Mouse (Mus musculus) erythroid progenitor cell, adult 5-6 weeks (primary cell): ENCODE measurements around the gene Acss1. TPM values are rescaled to one million over a fixed set of nuclear protein-coding genes. Genes with fewer than 3 reads are reported as not detected.

Experiments used
- ATAC-seq: replicated peaks from 2 replicates; pipeline ENCODE4 v1.8.0; 2016; ENCODE audit warnings: moderate number of reproducible peaks, mild to moderate bottlenecking, moderate TSS enrichment, inconsistent platforms; ENCODE audit not compliant: poor library complexity, low FRiP score, severe bottlenecking
- total RNA-seq, 2 experiments: library from RNA; stranded (forward) in 1 of 2; stranded (reverse) in 1 of 2; fragments of 150-400 nt in 1 of 2; fragments of 186-747, 209-891 nt in 1 of 2; gene quantifications; 2 replicates each; pipeline versions ENCODE4 v1.2.3 to v1.2.4; 2015 to 2017; ENCODE audit warnings: low replicate concordance in 2 of 2

Gene Acss1
- total RNA-seq, 2 experiments from 2014 or later = 35.6 to 43.3 TPM

DNA sequence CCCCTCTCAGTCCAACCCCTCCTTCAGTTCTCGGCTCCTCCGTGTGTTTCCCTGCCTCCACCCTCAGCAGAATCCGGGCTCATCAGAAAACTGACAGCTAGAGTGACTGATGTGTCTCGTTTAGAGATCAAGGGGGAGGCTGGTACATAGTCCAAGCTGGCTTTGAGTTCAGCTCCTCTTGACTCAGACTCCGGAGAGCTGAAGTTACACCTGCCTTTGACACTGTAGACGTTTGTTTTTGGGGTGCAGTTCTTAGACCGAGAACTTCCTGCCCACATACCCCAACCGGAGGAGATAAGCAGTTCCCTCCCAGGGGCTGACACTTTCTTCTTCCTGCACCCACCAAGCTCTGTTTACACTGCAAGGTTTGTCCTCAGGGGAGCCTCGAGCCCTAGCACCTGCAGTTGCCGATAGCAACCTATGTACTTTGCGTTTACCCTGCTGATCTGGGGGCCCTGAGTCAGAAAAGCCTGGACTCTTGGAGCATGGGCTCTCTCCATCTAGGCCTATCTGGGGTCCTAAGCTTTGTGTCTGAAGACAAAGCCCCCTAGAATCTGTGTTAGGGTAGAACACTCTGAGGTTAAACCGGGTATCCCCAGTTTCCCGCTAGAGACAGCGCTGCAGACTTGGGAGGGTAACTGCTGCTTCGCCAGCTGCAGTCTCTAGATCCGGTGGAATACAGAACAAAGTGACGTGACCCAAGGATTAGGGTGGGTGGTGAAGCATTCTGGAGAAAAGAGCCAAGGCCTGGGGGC is 1.1 kb downstream of the Acss1 start:
- ATAC-seq = peak; percentile 18; the same call in 1 of the 2 replicates

DNA sequence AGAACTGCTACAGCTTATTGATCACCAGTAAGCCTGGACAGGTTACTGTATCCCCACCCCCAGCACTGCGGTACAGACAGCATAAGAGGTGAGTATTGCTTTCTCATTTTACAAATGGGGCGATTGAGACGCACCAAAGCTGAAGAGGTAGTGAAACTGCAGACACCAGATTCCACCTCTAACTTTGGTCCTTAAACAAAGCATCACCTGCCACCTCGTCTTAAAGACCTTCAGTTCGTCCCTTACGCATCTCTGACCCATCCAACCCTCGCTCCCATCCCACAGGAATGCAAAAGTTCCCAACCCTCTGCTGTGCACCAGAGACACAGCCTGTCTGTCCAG is 1.6 kb downstream of the Acss1 start:
- ATAC-seq = no peak

DNA sequence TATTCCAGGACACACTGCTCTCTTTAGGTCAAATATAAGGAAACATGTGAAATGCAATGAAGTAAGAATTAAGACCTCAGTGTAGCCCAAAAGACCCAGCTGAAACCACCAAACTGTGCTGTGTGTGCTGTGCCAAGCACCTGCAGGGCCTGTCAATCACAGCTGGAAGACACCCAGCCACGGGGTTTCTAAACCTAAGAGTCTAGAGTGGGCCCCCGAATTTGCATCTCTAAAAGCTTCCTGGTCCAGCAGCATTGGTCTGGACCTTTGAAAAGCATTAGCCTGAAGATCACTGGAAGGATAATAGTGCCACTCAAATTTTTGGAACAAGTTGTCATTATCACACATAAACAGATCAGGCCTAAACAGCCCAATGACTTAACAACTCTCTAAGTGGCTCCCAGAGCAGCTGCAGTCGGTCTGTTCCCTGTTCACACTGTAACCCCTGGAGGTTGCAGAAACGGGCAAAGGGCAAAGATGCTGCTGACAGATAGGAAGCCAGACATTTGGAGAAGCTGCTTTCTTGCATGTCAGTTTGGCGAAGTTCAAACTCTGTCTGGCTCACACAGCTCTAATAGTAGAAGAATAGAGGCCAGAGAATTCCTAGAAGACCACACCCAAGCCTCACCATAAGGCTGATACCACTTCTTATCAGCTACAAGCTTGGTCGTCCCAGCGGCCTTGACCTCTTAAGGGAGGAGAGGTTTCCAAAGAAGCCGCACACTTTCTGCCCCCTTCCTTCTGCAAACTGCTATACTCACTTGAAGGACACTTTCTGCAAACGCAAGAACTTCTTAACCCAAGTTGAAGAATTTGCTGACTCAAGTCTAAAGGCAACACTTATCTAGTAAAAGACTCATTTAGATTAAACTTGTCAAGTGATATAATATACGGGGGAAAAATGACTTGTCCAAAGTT is 2.5 kb downstream of the Acss1 start:
- ATAC-seq = peak; percentile 53

DNA sequence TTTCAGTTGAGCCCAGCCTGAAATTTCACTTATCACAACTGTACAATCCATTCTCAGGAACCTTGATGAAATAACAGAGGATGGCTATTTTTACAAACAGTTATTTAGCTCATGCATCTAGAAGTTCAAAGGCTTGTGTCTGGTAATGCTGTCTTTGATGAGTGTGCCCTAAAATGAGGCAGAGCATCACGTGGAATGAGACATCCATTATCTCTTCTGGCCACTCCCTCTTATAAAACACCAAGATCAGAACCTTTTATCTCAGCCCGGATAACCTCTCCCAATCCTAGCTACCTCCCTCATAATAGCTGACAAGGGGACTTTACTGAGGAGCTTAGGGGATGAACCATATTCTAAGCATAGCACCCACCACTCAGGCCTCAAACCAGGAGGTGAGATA is 3.3 kb downstream of the Acss1 start:
- no peak for ATAC-seq

DNA sequence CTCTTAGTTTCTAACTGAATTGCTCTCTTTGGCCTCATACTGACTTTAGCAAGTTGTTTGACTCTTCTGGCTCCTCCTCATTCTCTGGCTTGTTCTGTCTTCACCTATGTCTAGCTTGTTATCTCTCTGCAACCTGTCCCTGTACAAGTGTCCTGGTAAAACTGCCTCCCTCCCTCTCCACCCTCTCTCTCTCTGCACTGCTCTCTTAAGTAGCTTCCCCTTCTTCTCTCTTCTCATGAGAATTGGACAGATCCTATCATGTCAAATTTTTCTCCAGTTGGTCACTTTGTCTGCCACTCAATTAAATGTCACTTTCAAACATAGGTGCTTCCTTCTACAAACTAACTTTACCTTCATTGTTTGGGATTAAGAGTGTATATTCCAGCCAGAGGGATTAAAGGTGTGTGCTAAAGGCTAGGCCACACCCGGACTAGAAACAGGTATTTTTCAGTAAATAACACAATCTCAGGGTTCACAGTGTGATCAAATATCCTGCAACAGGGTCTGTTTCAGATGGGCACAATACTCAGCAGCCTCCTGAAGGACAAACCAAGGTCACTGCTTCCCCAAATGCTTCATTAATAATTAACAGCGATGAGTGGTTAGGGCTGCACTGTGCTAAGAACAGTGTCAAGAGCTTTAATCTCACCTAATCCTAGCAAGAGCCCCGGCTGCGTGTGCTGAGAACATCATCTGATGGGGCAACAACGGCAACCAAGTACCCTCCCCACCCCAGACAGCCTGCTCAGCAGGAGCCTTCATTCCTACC is 4.0 kb downstream of the Acss1 start:
- ATAC-seq = no peak

DNA sequence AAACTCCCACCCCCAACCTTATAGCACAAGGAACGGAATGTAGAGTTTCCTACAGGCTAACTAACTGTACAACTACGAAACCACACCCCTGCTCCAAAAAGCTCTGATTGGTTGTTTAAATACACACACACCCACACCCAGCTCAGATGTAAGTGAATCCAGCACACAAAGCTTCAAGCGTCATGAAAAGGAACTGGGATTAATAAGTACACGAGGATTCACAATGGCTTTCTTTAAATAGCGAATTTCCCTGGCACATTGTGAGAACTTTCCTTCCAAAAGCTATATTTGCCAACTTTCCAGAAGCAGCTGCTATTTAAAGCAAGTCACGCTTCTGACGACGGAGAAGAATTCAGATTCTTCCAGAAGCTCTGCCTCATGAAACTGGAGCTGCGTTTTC is 5.0 kb downstream of the Acss1 start:
- ATAC-seq = no peak

DNA sequence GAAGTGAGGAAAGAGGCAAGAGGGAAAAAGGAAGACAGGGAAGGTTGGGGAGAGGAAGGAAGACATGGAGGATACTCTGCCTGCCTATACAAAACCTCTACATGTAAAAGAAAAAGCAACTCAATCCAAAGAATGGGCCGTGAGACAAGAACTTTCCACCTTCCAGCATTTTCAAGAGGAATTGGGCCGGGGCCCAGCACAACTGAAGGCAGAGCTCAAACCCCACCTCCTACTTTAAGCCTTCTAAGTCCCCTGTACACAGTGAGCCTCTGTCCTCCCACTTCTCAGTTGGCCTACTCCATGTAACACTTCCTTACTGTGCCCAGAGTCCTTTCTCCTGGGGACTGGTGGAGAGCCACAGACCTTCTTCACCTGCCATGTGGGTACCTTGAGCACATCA is 6.3 kb downstream of the Acss1 start:
- ATAC-seq = no peak

DNA sequence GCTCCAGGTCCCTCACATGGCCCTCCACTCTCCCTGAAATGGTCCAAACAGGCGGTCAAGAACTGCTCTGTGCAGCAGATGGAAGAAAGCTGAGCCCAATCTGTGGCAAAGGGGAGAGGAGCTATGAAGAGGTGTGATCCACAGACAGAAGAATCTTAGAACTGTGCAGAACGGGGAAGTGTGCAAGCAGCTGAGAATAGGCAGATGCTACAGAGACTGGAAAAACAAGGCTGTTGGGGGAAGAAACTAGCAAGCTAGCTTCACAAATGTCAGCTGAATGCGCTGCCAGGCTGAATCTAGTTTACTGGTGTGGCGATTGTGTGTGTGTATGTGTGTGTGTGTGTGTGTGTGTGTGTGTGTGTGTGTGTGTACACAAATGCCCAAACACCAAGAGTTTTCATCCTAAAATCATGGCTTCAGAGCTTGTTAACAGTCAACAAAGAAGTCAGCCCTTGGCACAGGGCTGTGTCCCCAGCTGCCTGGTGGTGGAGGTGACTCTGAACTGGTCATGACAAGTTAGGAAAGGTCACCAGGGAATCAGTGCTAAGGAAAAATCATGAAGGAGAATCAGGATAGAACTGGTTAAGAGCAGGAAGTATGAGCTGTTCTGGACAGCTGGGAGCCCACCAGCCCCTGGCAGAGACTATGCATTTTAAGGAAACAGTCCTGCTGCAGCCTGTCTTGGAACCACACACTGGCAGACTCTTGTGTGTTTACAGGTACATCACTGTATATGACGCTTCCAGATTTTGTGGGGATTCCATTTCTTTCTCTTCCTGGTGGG is 7.4 kb downstream of the Acss1 start:
- no peak for ATAC-seq

DNA sequence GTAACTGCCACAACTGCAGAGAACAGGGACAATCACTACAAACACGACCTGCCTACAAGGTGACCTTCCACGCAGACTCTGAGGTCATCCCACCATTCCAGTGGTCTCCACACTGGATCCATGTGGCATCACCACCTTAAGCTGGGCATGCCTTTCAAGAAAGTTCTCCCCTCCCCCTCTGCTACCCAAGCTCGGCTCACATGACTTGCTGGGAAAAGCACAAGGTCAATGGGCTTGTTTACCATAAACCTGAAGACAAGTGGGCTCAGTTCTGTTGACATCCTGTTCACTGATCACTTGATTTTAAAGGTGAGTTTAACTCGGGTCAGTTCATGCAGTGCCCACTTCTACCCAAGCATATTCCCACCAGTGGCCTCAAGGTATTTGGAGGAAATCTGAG is 8.3 kb downstream of the Acss1 start:
- no peak for ATAC-seq

DNA sequence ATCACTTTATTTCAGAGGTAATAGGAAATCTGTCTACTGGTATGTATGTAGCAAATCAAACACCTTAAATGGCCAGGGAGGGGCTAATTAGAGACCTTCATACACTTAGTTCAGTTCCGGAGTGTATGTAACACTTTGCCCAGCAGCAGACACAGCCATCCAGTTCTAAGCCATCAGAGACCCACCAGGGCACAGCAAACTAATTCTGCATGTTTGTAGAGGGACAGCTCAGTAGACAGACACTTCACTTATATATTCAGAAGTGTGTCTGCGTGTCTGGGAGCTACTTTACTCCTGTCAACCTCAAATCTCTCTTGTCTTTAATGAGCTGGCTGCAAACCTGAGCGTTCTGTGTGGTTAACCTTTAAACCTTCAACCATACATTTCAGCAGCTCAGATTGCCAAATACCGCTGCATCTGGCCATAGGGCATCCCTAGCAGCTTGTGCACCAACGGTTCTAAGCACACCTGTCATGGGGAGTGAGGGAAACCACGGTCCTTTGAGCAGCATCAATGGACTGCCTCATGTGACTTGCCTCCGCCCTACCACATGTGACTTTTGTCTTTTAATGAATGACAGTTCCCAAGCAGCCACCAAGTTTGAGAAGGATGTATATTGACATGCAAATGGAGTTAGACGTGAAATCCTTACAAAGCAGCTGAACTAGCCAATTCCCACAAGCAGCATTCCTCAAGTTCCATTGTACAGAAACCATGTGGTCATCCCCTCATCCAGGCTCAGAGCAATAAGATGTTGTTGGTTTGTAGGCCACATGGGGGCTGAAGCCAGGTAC is 11.1 kb downstream of the Acss1 start:
- ATAC-seq = no peak

DNA sequence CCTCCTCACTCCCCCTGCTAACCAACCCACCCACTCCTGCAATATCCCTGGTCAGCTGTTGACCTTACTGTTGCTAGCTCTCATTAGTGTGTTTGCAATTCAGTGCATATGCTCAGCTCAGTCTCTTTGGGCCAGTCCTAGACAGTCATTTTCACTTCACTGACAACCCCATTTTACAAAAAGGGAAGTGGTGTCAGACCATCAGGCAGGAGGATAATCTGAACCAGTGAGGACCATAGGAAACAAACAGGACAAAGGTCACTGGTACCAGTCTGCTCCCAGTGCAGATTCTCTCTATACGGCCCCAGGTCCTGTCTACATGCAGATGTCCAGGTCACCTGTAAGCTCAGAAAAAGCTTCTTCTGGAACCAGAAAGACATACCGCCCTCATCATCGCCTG is 12.2 kb downstream of the Acss1 start:
- ATAC-seq = no peak

DNA sequence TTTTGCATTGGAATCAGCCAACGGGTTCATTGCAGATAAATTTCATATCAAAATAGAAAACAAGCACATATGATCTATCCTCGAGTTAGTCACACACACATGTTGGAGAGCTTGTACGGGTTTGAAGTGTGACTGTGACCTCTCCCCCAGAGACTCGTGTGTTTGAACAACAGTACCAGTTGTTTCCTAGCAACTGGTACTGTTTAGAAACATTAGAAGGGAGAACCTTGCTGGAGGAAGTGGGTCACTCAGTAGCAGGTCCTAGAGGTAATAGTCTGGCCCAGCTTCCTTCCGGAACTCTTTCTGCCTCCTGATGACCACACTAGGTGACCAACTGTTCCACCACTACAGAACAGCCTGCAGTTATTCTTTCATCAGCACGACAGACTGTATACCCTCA is 13.0 kb downstream of the Acss1 start:
- ATAC-seq = no peak

DNA sequence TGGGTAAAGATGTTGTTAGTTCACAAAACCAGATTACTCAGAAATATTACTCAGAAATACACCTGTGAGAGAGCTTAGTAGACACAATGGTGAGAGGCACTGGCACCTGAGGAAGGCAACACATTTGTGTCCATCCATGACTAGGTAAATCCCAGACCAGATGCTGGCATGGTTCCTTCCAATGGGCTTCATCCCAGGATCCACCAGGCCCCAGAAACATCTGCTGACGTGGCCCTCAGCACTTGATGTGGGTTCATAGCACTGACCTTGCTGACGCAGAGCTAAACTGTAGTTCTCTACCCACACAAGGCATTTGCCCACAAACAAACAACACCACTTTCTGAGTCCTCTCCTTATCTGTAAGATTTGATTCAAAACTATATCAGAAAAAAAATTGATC is 13.5 kb downstream of the Acss1 start:
- no peak for ATAC-seq

DNA sequence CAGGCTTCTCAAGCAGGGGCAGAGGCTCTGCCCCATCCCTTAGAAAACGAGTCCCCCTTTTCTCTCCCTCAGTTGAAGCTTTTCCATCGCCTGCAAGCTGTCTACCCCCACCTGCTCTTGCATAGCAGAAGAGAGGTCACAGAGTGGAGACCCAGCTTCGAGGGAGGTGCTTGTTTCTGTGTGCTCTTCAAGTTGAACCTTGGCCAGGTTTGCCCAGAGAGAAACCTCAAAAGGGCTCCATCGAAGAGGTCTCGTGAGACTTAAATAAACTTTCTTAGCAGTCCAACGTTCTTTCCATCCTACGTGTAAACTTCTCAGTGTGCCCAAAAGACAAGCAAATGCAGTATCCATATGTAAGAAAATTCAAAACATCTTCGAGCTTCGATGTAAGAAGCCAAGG is 16.9 kb downstream of the Acss1 start:
- no peak for ATAC-seq

DNA sequence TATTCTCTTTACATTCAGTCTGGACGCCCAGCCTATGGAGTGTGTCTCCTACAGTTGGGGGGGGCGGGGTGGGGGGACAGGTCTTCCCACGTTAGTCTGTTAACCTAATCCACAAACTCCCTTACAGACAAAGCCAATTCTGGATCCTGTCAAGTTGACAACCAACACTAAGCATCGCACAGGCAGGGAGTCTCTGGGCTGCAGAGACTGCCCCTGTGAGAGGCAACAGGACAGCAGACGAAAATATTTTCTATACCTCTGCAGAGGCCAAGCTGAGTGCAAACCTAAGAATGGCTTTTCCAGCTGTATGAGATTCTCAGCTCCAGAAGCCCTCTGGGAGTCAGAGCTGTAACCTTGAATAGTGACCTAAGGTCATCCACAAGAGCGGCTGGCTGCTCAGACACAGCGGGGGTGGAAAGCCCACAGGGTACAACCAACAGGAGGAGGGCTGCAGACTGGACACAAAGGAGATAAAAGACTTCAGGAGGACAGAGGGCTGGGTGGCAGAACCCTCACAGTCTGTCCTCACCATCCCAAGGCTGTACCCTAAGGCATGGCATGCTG is 17.7 kb downstream of the Acss1 start:
- no peak for ATAC-seq

DNA sequence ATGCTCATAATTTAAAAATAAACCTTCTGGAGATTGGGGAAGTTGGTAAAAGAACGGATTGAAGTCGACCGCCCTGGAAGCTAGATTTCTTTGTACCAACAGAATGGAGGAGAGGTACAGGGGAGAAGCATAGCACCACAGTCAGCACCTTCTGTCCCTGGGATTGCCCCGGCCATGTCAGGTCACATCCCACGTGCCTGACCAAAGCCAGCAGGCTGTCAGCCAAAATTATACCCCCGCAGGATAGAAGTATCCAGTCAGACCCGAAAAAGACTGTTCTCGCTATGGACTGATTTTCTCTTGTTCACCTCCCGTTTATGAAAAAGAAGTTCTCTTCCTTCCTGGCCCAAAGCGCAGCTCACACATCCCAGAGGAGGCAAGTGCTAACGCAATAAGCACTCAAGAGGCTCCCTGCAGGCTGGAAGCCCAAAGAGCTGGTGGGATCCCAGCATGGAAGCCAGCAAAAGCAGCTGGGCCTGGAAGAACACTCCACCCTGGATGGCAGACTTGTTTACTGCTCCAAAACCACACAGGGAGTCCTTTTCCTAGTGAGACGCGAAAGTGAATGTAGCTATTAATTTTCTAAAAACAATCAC is 19.9 kb downstream of the Acss1 start:
- no peak for ATAC-seq

DNA sequence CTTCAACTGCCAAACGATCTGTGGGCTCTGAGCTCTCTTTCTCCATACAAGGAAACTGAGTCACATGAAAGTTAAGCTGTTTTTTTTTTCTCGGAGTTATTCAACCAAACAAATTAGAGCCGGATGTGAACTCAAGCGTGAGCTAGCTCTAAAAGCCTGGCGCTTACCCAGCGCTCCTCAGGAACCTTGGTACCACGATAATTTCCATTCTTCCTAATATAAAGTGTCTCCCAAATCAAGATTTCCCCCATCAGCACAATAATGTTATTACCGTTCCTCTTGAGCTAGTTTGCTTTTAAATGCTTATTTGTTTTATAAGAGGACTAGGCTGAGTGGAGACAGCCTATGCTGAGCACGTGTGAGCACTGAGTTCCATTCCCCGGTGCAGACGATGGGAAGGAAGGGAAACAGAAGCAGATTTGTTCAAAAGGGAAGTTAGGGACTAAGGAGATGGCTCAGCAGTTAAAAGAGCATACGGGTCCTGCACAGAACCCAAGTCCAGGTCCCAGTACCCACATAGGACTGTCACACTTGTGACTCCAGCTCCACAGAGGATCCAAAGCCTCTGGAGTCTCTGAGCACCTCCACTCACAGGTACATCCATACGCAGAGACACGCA is 20.5 kb downstream of the Acss1 start:
- ATAC-seq = no peak
